Mouse (Mus musculus) cerebellum, adult 8-10 months (tissue): ENCODE results near the gene Nsun2.

Source experiments
- DNase-seq: peaks from one replicate; pipeline ENCODE4 v3.0.0; 2022

Gene Nsun2

GRCm38 (mm10) chr13:69639251-69639650, 105.7 kb downstream of the Nsun2 start:
- no peak for DNase-seq

GRCm38 (mm10) chr13:69640126-69640525, 106.6 kb downstream of the Nsun2 start:
- DNase-seq: no peak

- DNase-seq: no peak
Measured at GRCm38 (mm10) chr13:69640541-69640940, 107.0 kb downstream of the Nsun2 start.

GRCm38 (mm10) chr13:69641017-69641416, 107.5 kb downstream of the Nsun2 start:
- DNase-seq: no peak

- no peak for DNase-seq
Measured at GRCm38 (mm10) chr13:69642656-69643216, 109.2 kb downstream of the Nsun2 start.

GRCm38 (mm10) chr13:69643937-69644336, 110.4 kb downstream of the Nsun2 start:
- no peak for DNase-seq

- no peak for DNase-seq
Measured at GRCm38 (mm10) chr13:69644427-69645166, 111.1 kb downstream of the Nsun2 start.

GRCm38 (mm10) chr13:69645694-69646423, 112.3 kb downstream of the Nsun2 start:
- no peak for DNase-seq

GRCm38 (mm10) chr13:69646481-69646880, 112.9 kb downstream of the Nsun2 start:
- no peak for DNase-seq

- DNase-seq: no peak
Measured at GRCm38 (mm10) chr13:69654508-69654907, 121.0 kb downstream of the Nsun2 start.

GRCm38 (mm10) chr13:69672121-69672520, 138.6 kb downstream of the Nsun2 start:
- no peak for DNase-seq

- no peak for DNase-seq
Measured at GRCm38 (mm10) chr13:69672565-69672964, 139.0 kb downstream of the Nsun2 start.

GRCm38 (mm10) chr13:69673197-69673920, 139.8 kb downstream of the Nsun2 start:
- DNase-seq: no peak

- DNase-seq: no peak
Measured at GRCm38 (mm10) chr13:69673921-69674618, 140.5 kb downstream of the Nsun2 start.
